Mouse (Mus musculus) C2C12 (cell line): ENCODE measurements at regions not wholly inside any gene's neighbourhood (a gene's known extent, or its start where the extent isn't known, plus 50 kb on each side); places are given as distances from the start of the nearest gene placed in this dataset.

Experiments used
- H3K27me3 ChIP-seq: one replicate; pipeline ENCODE4 v1.6.1; 2011; ENCODE audit not compliant: control insufficient read depth, insufficient read depth, insufficient read length
- H3K36me3 ChIP-seq: one replicate; pipeline ENCODE4 v1.6.1; 2011; ENCODE audit not compliant: control insufficient read depth, insufficient read depth
- H3K4me3 ChIP-seq: one replicate; pipeline ENCODE4 v1.5.1; 2011; ENCODE audit warnings: mild to moderate bottlenecking, control low read depth; ENCODE audit not compliant: poor library complexity, insufficient read depth, severe bottlenecking
- H3K79me2 ChIP-seq: one replicate; pipeline ENCODE4 v1.6.1; 2011; ENCODE audit not compliant: control insufficient read depth, insufficient read depth
- H3K79me3 ChIP-seq: one replicate; pipeline ENCODE4 v1.6.1; 2011; ENCODE audit warnings: low read depth, control low read depth
- H3ac ChIP-seq: one replicate; pipeline ENCODE3; 2011; ENCODE audit warnings: low read depth; ENCODE audit not compliant: control insufficient read depth, insufficient read length
- CEBPB ChIP-seq: IDR thresholded peaks from one replicate; pipeline ENCODE4 v1.6.1; 2011; ENCODE audit warnings: low read depth, mild to moderate bottlenecking, control low read depth, moderate library complexity
- CTCF ChIP-seq: IDR thresholded peaks from one replicate; pipeline ENCODE4 v1.5.1; 2011; ENCODE audit not compliant: control insufficient read depth, insufficient read depth, insufficient read length
- FOSL1 ChIP-seq: IDR thresholded peaks from one replicate; pipeline ENCODE4 v1.8.0; 2011; ENCODE audit warnings: mild to moderate bottlenecking, low read length; ENCODE audit not compliant: poor library complexity, insufficient read depth, severe bottlenecking
- MAX ChIP-seq: IDR thresholded peaks from one replicate; pipeline ENCODE4 v1.6.1; 2011; ENCODE audit warnings: mild to moderate bottlenecking, control low read depth
- MYOD1 ChIP-seq: IDR thresholded peaks from one replicate; pipeline ENCODE4 v1.6.1; 2011; ENCODE audit warnings: low read depth; ENCODE audit not compliant: control insufficient read depth, insufficient read length
- MYOG ChIP-seq: IDR thresholded peaks from one replicate; pipeline ENCODE4 v1.6.1; 2011; ENCODE audit not compliant: control insufficient read depth, insufficient read length; ENCODE audit errors: extremely low read depth
- USF1 ChIP-seq: IDR thresholded peaks from one replicate; pipeline ENCODE4 v1.6.1; 2011; ENCODE audit warnings: low read depth, mild to moderate bottlenecking, control low read depth, moderate library complexity

DNA sequence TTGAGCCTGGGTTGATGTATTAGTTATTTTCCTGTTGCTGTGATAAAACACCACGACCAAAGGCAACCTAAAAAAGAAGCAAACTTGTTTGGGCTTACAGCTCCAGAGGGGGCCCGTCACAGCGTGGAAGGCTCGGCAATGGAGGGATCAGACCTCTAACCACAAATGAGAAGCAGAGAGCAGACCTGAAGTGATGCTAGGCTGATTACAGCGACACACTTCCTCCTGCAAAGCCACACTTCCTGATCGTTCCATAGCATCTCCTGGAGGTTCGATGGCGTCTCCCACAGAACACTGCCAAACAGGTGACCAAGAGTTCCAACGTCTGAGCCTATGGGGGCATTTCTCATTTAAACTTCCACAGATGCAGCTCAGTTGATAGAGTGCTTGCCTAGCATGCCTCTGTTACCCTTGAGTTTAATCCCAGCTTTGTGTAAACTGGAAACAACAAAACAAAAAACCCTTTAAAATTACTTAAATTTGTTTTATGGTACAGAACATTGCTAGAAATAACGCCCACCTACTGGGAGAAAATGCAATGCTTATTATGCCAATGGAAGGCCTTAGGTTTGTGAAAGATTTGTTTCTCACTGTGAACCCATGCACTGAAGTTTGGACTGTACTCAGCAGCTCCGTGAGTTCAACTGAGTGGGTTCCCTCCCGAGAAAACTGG lies 87.2 kb upstream of the Xpo1 start:
- H3K4me3 ChIP-seq, result no peak overlapping the region
- no peaks in the 10 kb centered on the region for H3K79me2 ChIP-seq
- peaks cover 4% of the 10 kb centered on the region for H3K27me3 ChIP-seq
- no peaks in the 10 kb centered on the region for H3K36me3 ChIP-seq
- TF ChIP-seq MYOG (no peak), USF1 (no peak), FOSL1 (no peak), MAX (no peak), MYOD1 (no peak)
- no peak overlapping the region for H3ac ChIP-seq
- no peaks in the 10 kb centered on the region for H3K79me3 ChIP-seq

DNA sequence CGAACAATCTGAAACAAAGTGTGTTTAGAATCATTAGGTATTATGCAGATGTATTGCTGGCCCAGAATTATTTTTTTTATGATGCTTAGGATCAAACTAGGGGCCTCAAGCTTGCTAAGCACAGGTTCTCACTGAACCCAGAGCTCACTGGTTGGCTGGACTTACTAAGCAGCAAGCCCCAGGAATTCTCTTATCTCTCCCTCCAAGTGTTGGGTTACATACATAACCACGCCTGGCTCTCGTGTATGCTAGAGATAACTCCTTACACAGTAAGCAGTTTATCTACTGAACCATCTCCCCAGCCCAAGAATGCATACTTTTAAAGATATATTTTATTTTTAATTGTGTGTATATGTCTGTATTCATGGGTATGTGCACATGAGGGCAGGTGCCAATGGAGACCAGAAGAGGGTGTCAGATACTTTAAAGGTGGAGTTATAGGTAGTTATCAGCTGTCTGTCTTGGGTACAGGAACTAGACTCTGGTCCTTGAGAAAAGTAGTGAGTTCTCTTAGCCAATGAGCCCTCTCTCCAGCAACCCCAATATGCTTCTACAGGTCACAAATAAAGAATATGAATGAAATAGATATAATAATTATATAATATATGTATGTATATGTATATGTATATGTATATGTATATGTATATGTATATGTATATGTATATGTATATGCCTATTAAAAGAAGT lies 86.0 kb upstream of the Xpo1 start:
- Histone ChIP-seq H3K36me3 (no peaks in the 10 kb centered on the region), H3ac (no peak overlapping the region), H3K27me3 (peaks cover 4% of the 10 kb centered on the region), H3K79me2 (no peaks in the 10 kb centered on the region), H3K79me3 (no peaks in the 10 kb centered on the region), H3K4me3 (no peak overlapping the region)
- TF ChIP-seq CEBPB (no peak), MYOD1 (no peak), FOSL1 (no peak), MAX (no peak), USF1 (no peak), MYOG (no peak), CTCF (no peak)

DNA sequence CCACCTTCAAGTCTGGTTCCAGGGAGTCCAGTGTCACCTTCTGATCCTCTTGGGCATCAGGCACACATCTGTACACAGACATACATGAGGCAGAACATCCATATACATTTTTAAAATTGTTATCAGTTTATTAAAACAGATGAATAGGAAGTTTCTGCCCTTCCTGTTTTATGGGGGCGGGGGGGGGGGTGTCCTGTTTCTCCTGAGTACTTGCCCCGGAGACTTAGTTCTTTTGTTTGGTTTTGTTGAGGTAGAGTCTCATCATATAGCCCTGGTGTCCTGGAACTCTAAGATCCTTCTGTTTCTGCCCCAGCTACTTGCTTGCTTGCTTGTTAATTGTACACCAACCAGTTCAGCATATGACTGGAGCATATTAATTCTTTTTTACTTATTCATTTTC lies 85.0 kb upstream of the Xpo1 start:
- H3K4me3 ChIP-seq, result no peak overlapping the region
- no peak for TF ChIP-seq MYOG
- no peak for TF ChIP-seq CTCF
- no peak for TF ChIP-seq MAX
- TF ChIP-seq USF1, result no peak
- no peak for TF ChIP-seq CEBPB
- peaks cover 4% of the 10 kb centered on the region for H3K27me3 ChIP-seq
- no peaks in the 10 kb centered on the region for H3K79me3 ChIP-seq
- no peaks in the 10 kb centered on the region for H3K36me3 ChIP-seq
- no peak overlapping the region for H3ac ChIP-seq
- no peaks in the 10 kb centered on the region for H3K79me2 ChIP-seq

DNA sequence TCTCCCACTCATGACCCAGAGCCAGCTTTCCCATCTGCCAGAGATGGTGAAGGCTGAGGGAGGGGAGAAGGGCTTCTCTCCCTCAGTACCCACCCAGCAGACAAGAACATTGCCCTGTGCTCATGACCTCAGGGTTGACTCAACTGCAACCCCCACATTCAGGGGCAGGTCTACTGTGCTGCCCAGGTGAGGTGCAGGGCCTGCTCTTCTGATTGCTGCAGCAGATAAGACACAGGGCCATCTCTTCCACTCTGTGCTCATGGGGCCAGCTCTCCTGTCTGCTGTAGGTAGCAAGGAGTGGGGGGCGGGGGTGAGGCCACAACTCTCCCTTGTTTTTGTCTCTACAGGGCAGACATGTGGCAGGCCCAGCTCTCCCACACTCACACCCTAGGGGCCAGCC lies 84.1 kb upstream of the Xpo1 start:
- Histone ChIP-seq H3K27me3 (peaks cover 4% of the 10 kb centered on the region), H3ac (no peak overlapping the region), H3K79me3 (no peaks in the 10 kb centered on the region), H3K36me3 (no peaks in the 10 kb centered on the region), H3K79me2 (no peaks in the 10 kb centered on the region), H3K4me3 (no peak overlapping the region)
- no peak for TF ChIP-seq CTCF
- TF ChIP-seq MYOD1, result no peak
- no peak for TF ChIP-seq MYOG
- TF ChIP-seq USF1, result no peak
- TF ChIP-seq FOSL1, result no peak
- no peak for TF ChIP-seq CEBPB
- no peak for TF ChIP-seq MAX

DNA sequence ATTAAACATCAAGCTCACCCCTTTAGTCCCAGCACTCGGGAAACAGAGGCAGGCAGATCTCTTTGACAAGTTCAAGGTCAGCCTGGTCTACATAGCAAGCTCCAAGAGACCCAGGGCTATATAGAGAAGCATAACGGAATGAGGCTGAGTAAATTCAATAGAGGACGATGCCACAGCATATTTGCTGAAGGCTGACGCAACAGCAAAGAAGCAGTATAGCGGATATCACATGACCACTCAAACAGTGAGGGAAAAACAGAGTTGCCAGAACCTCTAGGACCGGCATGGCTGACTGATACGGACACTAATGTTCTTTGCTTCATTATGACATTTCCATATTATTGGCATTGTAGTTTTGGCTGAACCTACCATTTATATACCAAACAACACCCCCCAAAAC lies 74.2 kb upstream of the Xpo1 start:
- Histone ChIP-seq H3K27me3 (no peaks in the 10 kb centered on the region), H3ac (no peak overlapping the region), H3K36me3 (no peaks in the 10 kb centered on the region), H3K79me2 (no peaks in the 10 kb centered on the region), H3K4me3 (no peak overlapping the region), H3K79me3 (no peaks in the 10 kb centered on the region)
- TF ChIP-seq USF1 (peak; percentile 42), MAX (no peak)

DNA sequence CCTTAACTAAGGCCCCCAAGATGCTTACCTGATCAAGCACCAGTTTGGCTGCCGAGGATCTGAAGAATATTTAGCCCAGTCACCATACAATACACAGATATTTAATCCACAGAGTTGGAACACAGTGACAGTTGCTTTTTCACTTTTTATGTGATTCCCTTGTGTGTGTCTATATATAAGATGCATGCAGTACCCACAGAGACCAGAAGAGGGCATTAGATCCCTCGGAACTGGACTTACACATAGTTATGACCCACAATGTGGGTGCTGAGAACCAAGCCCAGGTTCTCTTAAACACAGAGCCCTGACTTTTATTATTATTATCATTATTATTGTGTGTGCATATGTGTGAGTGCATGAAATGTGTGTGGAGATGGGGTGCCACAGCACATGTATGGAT lies 70.6 kb upstream of the Xpo1 start:
- TF ChIP-seq CTCF (no peak), MYOD1 (no peak), CEBPB (no peak), MYOG (no peak), MAX (no peak), USF1 (no peak), FOSL1 (no peak)
- H3ac ChIP-seq, result no peak overlapping the region
- no peaks in the 10 kb centered on the region for H3K79me2 ChIP-seq
- no peaks in the 10 kb centered on the region for H3K79me3 ChIP-seq
- no peaks in the 10 kb centered on the region for H3K36me3 ChIP-seq
- no peak overlapping the region for H3K4me3 ChIP-seq
- no peaks in the 10 kb centered on the region for H3K27me3 ChIP-seq
